Mouse (Mus musculus) left cerebral cortex, postnatal 25 days (tissue): ENCODE results near the gene Arhgap35. TPM values are rescaled to one million over a fixed set of nuclear protein-coding genes. Genes with fewer than 3 reads are reported as not detected.
"Not testable (repeated sequence)": the region's sequence is repeated elsewhere in the genome, so short reads cannot be mapped to it uniquely, and the experiment has no call there.

Experiments
- DNase-seq, 2 experiments: peaks; one replicate each; pipeline ENCODE4 v3.0.0; 2022; ENCODE audit warnings: low spot score in 2 of 2, mixed read lengths in 1 of 2
- intact Hi-C: fragments of 180-260 bp; cut with DNase I; formaldehyde crosslinking; loops from one replicate; pipeline ENCODE4 v1.15.1; 2025
- total RNA-seq, 2 experiments: library from RNA; stranded (reverse); gene quantifications; 2 replicates each; pipeline ENCODE4 v1.2.3; 2021

The Arhgap35 gene
- total RNA-seq, 2 experiments from 2014 or later, result 137 to 139 TPM

- intact Hi-C loops, result no loop called here
- no peak for DNase-seq
These were observed 5.8 kb downstream of the Arhgap35 start for GRCm38 (mm10) chr7:16608961-16609360.

- DNase-seq, result peak in 1 of 2 experiments; percentile 60
- intact Hi-C loops, result no loop called here
These were observed 6.7 kb downstream of the Arhgap35 start for GRCm38 (mm10) chr7:16608046-16608445.

GRCm38 (mm10) chr7:16606808-16607207 lies 8.0 kb downstream of the Arhgap35 start:
- intact Hi-C loops, result not testable (repeated sequence)

GRCm38 (mm10) chr7:16604141-16604540 lies 10.7 kb downstream of the Arhgap35 start:
- DNase-seq, result no peak

More at GRCm38 (mm10) chr7:16606808-16607207, 8.0 kb downstream of the Arhgap35 start:
- DNase-seq, result not testable (repeated sequence)

GRCm38 (mm10) chr7:16601683-16602102 lies 13.1 kb downstream of the Arhgap35 start:
- intact Hi-C loops, result no loop called here

More at GRCm38 (mm10) chr7:16604141-16604540, 10.7 kb downstream of the Arhgap35 start:
- intact Hi-C loops, result no loop called here

GRCm38 (mm10) chr7:16599006-16599405 lies 15.8 kb downstream of the Arhgap35 start:
- no peak for DNase-seq
- intact Hi-C loops, result no loop called here

More at GRCm38 (mm10) chr7:16601683-16602102, 13.1 kb downstream of the Arhgap35 start:
- no peak for DNase-seq

- no peak for DNase-seq
- intact Hi-C loops, result no loop called here
These were observed 23.5 kb downstream of the Arhgap35 start for GRCm38 (mm10) chr7:16591292-16591691.

- intact Hi-C loops, result no loop called here
- peak in 1 of 2 experiments; percentile 61 for DNase-seq
These were observed 27.1 kb downstream of the Arhgap35 start for GRCm38 (mm10) chr7:16587649-16588048.

- intact Hi-C loops, result no loop called here
- DNase-seq, result no peak
These were observed 30.4 kb downstream of the Arhgap35 start for GRCm38 (mm10) chr7:16584384-16584783.

- intact Hi-C loops, result no loop called here
- no peak for DNase-seq
These were observed 31.0 kb downstream of the Arhgap35 start for GRCm38 (mm10) chr7:16583775-16584174.

- intact Hi-C loops, result no loop called here
- no peak for DNase-seq
These were observed 32.5 kb downstream of the Arhgap35 start for GRCm38 (mm10) chr7:16582299-16582698.

GRCm38 (mm10) chr7:16581276-16582100 lies 33.3 kb downstream of the Arhgap35 start:
- no peak for DNase-seq
- intact Hi-C loops, result no loop called here

GRCm38 (mm10) chr7:16576719-16577118 lies 38.1 kb downstream of the Arhgap35 start:
- no peak for DNase-seq

GRCm38 (mm10) chr7:16571191-16571590 lies 43.6 kb downstream of the Arhgap35 start:
- DNase-seq, result no peak
- intact Hi-C loops, result no loop called here

More at GRCm38 (mm10) chr7:16576719-16577118, 38.1 kb downstream of the Arhgap35 start:
- intact Hi-C loops, result loop anchor here (5.0 kb wide), 1 partner anchor 36 kb away; the partner anchor contains the start of gene Arhgap35

GRCm38 (mm10) chr7:16570737-16571136 lies 44.1 kb downstream of the Arhgap35 start:
- DNase-seq, result no peak
- intact Hi-C loops, result no loop called here

- intact Hi-C loops, result no loop called here
- DNase-seq, result no peak
These were observed 50.3 kb downstream of the Arhgap35 start for GRCm38 (mm10) chr7:16564491-16564890.

- peak in 1 of 2 experiments; percentile 22 for DNase-seq
- intact Hi-C loops, result loop anchor here (10.0 kb wide), 1 partner anchor 57 kb away; the partner anchor contains the start of gene Arhgap35
These were observed 56.8 kb downstream of the Arhgap35 start for GRCm38 (mm10) chr7:16557783-16558538.

GRCm38 (mm10) chr7:16557251-16557650 lies 57.5 kb downstream of the Arhgap35 start:
- intact Hi-C loops, result loop anchor here (10.0 kb wide), 1 partner anchor 58 kb away; the partner anchor contains the start of gene Arhgap35
- peak in 1 of 2 experiments; percentile 31 for DNase-seq

- DNase-seq, result no peak
These were observed 60.6 kb downstream of the Arhgap35 start for GRCm38 (mm10) chr7:16554215-16554614.

GRCm38 (mm10) chr7:16551581-16551980 lies 63.2 kb downstream of the Arhgap35 start:
- no peak for DNase-seq
- intact Hi-C loops, result loop anchor here (10.0 kb wide), 1 partner anchor 63 kb away; the partner anchor contains the start of gene Arhgap35

More at GRCm38 (mm10) chr7:16554215-16554614, 60.6 kb downstream of the Arhgap35 start:
- intact Hi-C loops, result loop anchor here (10.0 kb wide), 1 partner anchor 61 kb away; the partner anchor contains the start of gene Arhgap35
